Mouse (Mus musculus) testis, adult 2 months (tissue): ENCODE measurements around the gene Fam13a. TPM values are rescaled to one million over a fixed set of nuclear protein-coding genes. Genes with fewer than 3 reads are reported as not detected.

Source experiments
- H3K27ac ChIP-seq: fragments of 200-500 bp; 2 replicates; pipeline ENCODE4 v1.5.1; 2012; ENCODE audit warnings: low read depth, low read length; ENCODE audit not compliant: control insufficient read depth, insufficient read depth
- H3K27me3 ChIP-seq: fragments of 200-500 bp; 2 replicates; pipeline ENCODE4 v1.6.1; 2012; ENCODE audit warnings: mild to moderate bottlenecking, low read length, moderate library complexity; ENCODE audit not compliant: control insufficient read depth, insufficient read depth
- H3K36me3 ChIP-seq: fragments of 200-500 bp; 2 replicates; pipeline ENCODE4 v1.6.1; 2012; ENCODE audit warnings: mild to moderate bottlenecking, low read length; ENCODE audit not compliant: control insufficient read depth, insufficient read depth
- H3K4me1 ChIP-seq: fragments of 200-500 bp; 2 replicates; pipeline ENCODE4 v1.6.1; 2012; ENCODE audit warnings: low read length; ENCODE audit not compliant: control insufficient read depth, insufficient read depth
- H3K4me3 ChIP-seq: fragments of 200-500 bp; 2 replicates; pipeline ENCODE4 v1.5.1; 2012; ENCODE audit warnings: low read depth, mild to moderate bottlenecking, low read length, moderate library complexity, mixed read lengths; ENCODE audit not compliant: control insufficient read depth
- CTCF ChIP-seq: fragments of 200-500 bp; IDR thresholded peaks from 2 replicates; pipeline ENCODE4 v1.5.1; 2012; ENCODE audit warnings: low read depth, mild to moderate bottlenecking, inconsistent platforms, low read length, moderate library complexity; ENCODE audit not compliant: control insufficient read depth, insufficient read depth, insufficient replicate concordance
- POLR2A ChIP-seq: fragments of 200-500 bp; IDR thresholded peaks from 2 replicates; pipeline ENCODE4 v1.6.1; 2012; ENCODE audit warnings: low read depth, mild to moderate bottlenecking, inconsistent platforms, low read length, moderate library complexity; ENCODE audit not compliant: control insufficient read depth
- polyA plus RNA-seq: library from polyadenylated mRNA; depleted of rRNA; stranded (reverse); fragments of >200 nt; gene quantifications from 2 replicates; pipeline ENCODE4 v1.2.3, GENCODE M21; 2012; rRNA removed

Gene Fam13a
- 0.26 and 0.30 TPM in 2 replicates for polyA plus RNA-seq

DNA sequence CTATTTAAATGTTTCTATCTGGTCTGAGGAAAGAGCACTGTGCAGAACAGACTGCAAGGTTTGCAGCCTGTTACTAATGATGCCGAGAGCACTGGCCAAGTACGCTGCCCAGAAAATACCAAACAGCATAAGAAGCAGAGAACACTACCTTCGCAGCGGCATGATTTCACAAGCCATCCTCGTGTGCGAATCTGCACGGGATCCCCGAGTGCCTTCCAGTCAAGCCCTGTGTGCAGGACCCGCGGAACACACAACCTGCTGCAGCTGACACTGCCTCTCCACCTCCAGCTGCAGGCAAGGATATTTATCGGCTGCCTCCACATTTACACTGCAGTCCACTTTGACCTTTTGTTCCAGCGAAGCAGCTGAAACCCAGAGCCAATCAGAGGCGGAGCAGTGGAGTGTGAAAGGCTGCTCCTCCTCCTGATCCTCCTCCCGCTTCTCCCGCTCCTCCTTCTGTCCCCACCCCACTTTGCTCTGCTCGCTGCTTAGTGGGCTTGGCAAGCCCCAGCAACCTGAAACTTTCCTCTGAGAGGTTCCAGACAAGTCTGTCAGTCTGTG, at the start of gene Fam13a:
TSS of gene Fam13a (minus strand) at position 386 of the 561 bp plus-strand sequence.
- 0 out of 2 replicates have a peak, but pooled peaks have one; percentile 33 for TF ChIP-seq POLR2A
- TF ChIP-seq CTCF = no peak
- H3K36me3 ChIP-seq = no peaks in the 10 kb centered on the region
- no peak within 1 kb of the TSS for H3K27ac ChIP-seq
- H3K27me3 ChIP-seq = no peaks in the 10 kb centered on the region
- H3K4me3 ChIP-seq = peak within 1 kb of the TSS; percentile 27
- no peaks in the 10 kb centered on the region for H3K4me1 ChIP-seq

- H3K27ac ChIP-seq = no peak overlapping the region
- TF ChIP-seq CTCF (no peak), POLR2A (no peak)
- no peak overlapping the region for H3K4me3 ChIP-seq
- no peaks in the 10 kb centered on the region for H3K36me3 ChIP-seq
- H3K4me1 ChIP-seq = no peaks in the 10 kb centered on the region
- H3K27me3 ChIP-seq = no peaks in the 10 kb centered on the region
Measured at GRCm38 (mm10) chr6:59072096-59073060, 48.0 kb upstream of the Fam13a start.

DNA sequence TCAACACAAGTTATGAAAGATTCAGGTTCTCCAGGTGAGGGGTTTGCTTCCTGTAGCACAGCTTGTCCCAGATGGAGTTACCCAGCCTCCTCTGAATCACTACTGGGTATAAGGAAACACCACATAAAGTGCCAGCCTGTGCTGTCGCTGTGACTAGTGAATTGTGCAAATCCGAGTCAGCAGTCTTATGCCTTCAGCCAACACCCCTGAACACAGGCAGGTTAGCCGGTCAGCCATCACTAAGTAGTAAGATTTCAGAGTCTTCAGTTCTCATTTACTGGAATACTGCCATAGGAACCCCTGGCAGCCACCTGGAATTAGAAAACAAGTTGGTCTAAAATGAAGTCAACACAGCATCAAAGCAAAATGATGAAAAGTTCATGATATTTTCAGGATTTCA, 47.3 kb upstream of the Fam13a start:
- Histone ChIP-seq H3K36me3 (no peaks in the 10 kb centered on the region), H3K27me3 (no peaks in the 10 kb centered on the region), H3K4me3 (no peak overlapping the region), H3K27ac (no peak overlapping the region), H3K4me1 (no peaks in the 10 kb centered on the region)
- TF ChIP-seq CTCF (no peak), POLR2A (no peak)

DNA sequence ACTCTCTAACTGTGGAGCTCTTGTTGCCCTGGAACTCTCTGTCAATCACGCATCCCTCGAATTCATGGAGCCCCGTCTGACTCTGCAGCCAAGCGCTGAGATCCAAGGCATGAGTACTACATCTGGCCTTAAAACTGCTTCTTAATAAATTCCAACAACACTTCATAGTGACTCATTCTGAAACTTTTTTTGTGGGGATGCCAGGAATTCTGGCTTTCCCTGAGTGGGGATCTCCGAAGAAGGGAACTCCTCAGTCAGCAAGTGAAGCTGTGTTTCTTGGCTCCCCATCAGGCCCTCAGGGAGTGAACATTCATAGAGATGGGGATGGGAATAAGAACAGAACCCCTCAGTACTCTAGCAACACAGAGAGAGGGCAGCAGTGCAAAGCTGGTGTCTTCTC, 43.8 kb upstream of the Fam13a start:
- TF ChIP-seq POLR2A (no peak), CTCF (no peak)
- Histone ChIP-seq H3K27me3 (no peaks in the 10 kb centered on the region), H3K36me3 (no peaks in the 10 kb centered on the region), H3K27ac (no peak overlapping the region), H3K4me1 (no peaks in the 10 kb centered on the region), H3K4me3 (no peak overlapping the region)

DNA sequence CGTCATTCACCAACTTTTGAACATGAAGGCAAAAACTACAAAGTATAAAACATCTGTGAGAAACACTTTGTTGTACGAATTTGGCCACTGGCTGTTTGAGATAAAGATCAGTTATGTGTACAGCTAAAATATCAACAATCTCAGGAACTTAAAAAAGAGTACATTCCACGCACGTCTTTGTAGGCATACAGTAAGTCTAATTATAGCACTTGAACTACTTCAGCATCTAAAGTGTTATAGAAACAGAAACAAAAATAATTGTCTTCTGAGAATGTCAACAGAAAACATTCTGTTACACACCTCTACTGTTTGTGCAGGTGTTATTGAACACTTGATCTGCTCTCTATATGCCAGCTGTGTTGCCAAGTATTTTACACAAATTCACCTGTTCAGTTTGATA, 40.1 kb upstream of the Fam13a start:
- Histone ChIP-seq H3K27ac (no peak overlapping the region), H3K4me1 (no peaks in the 10 kb centered on the region), H3K4me3 (no peak overlapping the region), H3K27me3 (no peaks in the 10 kb centered on the region), H3K36me3 (no peaks in the 10 kb centered on the region)
- no peak for TF ChIP-seq CTCF
- TF ChIP-seq POLR2A = no peak

- TF ChIP-seq POLR2A (no peak), CTCF (no peak)
- no peak overlapping the region for H3K27ac ChIP-seq
- no peaks in the 10 kb centered on the region for H3K4me1 ChIP-seq
- H3K4me3 ChIP-seq = no peak overlapping the region
- no peaks in the 10 kb centered on the region for H3K27me3 ChIP-seq
- no peaks in the 10 kb centered on the region for H3K36me3 ChIP-seq
Measured at GRCm38 (mm10) chr6:59053232-59053631, 28.9 kb upstream of the Fam13a start.

- TF ChIP-seq POLR2A = no peak
- TF ChIP-seq CTCF = no peak
- Histone ChIP-seq H3K27ac (no peak overlapping the region), H3K4me1 (no peaks in the 10 kb centered on the region), H3K4me3 (no peak overlapping the region), H3K36me3 (no peaks in the 10 kb centered on the region), H3K27me3 (no peaks in the 10 kb centered on the region)
Measured at GRCm38 (mm10) chr6:59039719-59040118, 15.4 kb upstream of the Fam13a start.
